Comparison of ENCODE assay signal across 8 mouse cellular contexts in the genomic region with DNA sequence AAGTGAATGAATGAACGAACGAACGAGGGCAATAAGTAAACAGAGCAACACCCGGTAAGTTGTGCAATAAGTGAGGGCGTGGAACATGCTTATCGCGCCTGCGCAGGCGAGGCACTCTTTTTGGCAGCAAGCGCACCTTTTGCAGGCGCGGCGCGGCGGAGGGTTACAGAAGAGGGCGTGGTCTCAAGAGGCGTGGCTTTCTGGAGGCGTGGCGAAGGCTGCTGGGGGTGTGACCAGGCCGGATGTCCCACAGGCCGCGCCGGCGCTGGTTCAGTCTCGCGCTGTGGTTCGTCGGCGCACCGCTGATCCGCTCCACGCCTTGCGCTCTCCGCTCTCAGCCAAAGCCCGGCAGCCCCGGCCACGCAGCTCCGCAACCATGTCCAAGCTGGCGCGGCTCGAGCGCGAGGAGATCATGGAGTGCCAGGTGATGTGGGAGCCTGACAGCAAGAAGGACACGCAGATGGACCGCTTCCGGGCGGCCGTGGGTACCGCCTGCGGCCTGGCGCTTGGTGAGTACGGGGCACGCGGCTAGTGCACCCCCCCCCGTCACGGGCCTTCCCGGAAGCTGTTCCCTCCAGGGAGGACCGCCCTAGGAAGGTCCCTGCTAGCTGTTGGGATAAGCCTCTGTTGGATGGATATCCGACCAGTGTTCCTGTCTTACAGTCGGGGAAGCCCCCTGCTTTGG. TPM values are rescaled to one million over a fixed set of nuclear protein-coding genes. Genes with fewer than 3 reads are reported as not detected.
A peak's percentile ranks its signal among the peaks of the same experiment; 100 is the strongest.
DNase-seq lines count a peak whose midpoint lies in the region; ATAC-seq lines count a peak whose summit lies in the region.

A gene (plus strand): TSS at position 214 of the 685 bp plus-strand sequence.

- DNase-seq in B cell, adult 2 months = peak; percentile 99
- DNase-seq in brain, adult 2 months (ENCODE audit: low read depth, low spot score) = peak; percentile 99
- peak; percentile 98 for DNase-seq in heart, embryonic 10.5 days (ENCODE audit: low spot score)
- peak; percentile 98 for DNase-seq in liver
- DNase-seq in spleen, postnatal 4 days (ENCODE audit: low spot score in 2 of 2) = peak; percentile 99 to 100

- peak; percentile 89 for ATAC-seq in erythroblast, adult 5-6 weeks (replicated peaks; ENCODE audit: low FRiP score, poor library complexity, severe bottlenecking)
- peak; percentile 93 for ATAC-seq in kidney, embryonic 15.5 days (replicated peaks; ENCODE audit: low FRiP score)
- peak; percentile 97 for ATAC-seq in monocyte, adult 5-6 weeks (replicated peaks; ENCODE audit: insufficient number of reproducible peaks, low FRiP score, low TSS enrichment, poor library complexity, severe bottlenecking)

- no peaks in the 10 kb centered on the region; the same call in 1 of the 2 replicates for H3K27me3 ChIP-seq in heart, embryonic 10.5 days (ENCODE audit: insufficient read depth, poor library complexity, severe bottlenecking)
- no peaks in the 10 kb centered on the region for H3K27me3 ChIP-seq in kidney, embryonic 15.5 days

- H3K27ac ChIP-seq in heart, embryonic 10.5 days = peak within 1 kb of the TSS; percentile 87
- peak within 1 kb of the TSS; percentile 85 for H3K27ac ChIP-seq in kidney, embryonic 15.5 days

- no peaks in the 10 kb centered on the region for H3K9me3 ChIP-seq in heart, embryonic 10.5 days
- no peaks in the 10 kb centered on the region for H3K9me3 ChIP-seq in kidney, embryonic 15.5 days (replicated peaks)

- peak within 1 kb of the TSS; percentile 87 for H3K4me3 ChIP-seq in heart, embryonic 10.5 days
- peak within 1 kb of the TSS; percentile 70 for H3K4me3 ChIP-seq in kidney, embryonic 15.5 days (replicated peaks)

- peak within 1 kb of the TSS; percentile 67 for H3K9ac ChIP-seq in kidney, embryonic 15.5 days

- under 1% methylated on average over 60 of the region's 60 CpGs for WGBS in heart, embryonic 10.5 days
- under 1% methylated on average over 60 of the region's 60 CpGs for WGBS in kidney, embryonic 15.5 days

- H3K4me1 ChIP-seq in heart, embryonic 10.5 days = peaks cover 25% of the 10 kb centered on the region
- H3K4me1 ChIP-seq in kidney, embryonic 15.5 days = peaks cover 31% of the 10 kb centered on the region

- peak within 1 kb of the TSS; percentile 93 for H3K4me2 ChIP-seq in kidney, embryonic 15.5 days

- H3K36me3 ChIP-seq in heart, embryonic 10.5 days = no peaks in the 10 kb centered on the region; the same call in 1 of the 2 replicates
- H3K36me3 ChIP-seq in kidney, embryonic 15.5 days = no peaks in the 10 kb centered on the region

RNA-seq across cellular contexts. Expression of the gene that starts here (rescaled TPM):
- total RNA-seq in erythroblast, adult 5-6 weeks (2015; ENCODE audit: low replicate concordance) = 1.3 and 2.3 TPM in 2 replicates
- 4.2 and 6.0 TPM in 2 replicates for total RNA-seq in erythroblast, adult 5-6 weeks (2017; ENCODE audit: low replicate concordance)
- polyA plus RNA-seq in heart, embryonic 10.5 days (2016; fragmentation: Nextera tagmentation; extraction: Ambion mirVana) = 24.2 and 30.1 TPM in 2 replicates
- 36.0 and 40.7 TPM in 2 replicates for polyA plus RNA-seq in kidney, embryonic 15.5 days (2015; fragmentation: Nextera tagmentation; extraction: Ambion mirVana)
- 9.0 to 122 TPM (median 12.6 TPM) in 3 replicates for total RNA-seq in monocyte, adult 5-6 weeks (2017)

Comparison
In these comparisons a context has a peak if more than half of its experiments do, and no peak if none do; other contexts are left out.
1. Peak in every context shown above with its lines: DNase-seq, ATAC-seq, H3K4me3 ChIP-seq and H3K27ac ChIP-seq.